Comparison of ENCODE assay signal across 10 mouse cellular contexts in the genomic region with DNA sequence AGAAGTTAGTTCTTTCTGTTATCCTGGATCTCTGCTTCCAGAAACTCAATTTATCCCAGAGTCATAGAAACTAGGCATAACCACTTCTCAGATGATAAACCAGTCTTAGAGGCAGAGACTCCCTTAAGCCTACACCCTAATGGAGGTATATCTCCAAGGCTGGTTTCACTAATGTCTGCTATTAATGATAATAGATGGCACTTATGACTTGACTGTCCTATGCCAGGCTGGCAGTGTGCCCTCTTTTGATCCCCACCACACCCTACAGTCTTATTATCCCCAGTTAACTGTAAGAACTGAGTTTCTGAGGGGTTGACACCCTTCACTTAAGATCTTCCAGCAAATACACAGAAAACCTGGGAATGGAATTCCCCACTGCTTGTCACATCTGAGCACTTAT.
"Had no signal": no experiment of that assay in that cellular context is flagged by ENCODE, and none has a peak within 500 bp of the region (broad histone marks: within the 10 kb centered on the region; RNA-seq: fewer than 3 reads in every experiment).

No protein-coding gene starts in this region.

- H3K9me3 ChIP-seq: limb, embryonic 13.5 days; liver, embryonic 12.5 days; midbrain, embryonic 10.5 days had no signal

- ATAC-seq: liver, embryonic 12.5 days had no signal

- H3K9ac ChIP-seq: limb, embryonic 13.5 days; liver, embryonic 12.5 days had no signal

- H3K36me3 ChIP-seq: limb, embryonic 13.5 days; liver, embryonic 12.5 days; midbrain, embryonic 10.5 days had no signal

- H3K4me3 ChIP-seq: layer of hippocampus, adult 2 months; limb, embryonic 13.5 days; liver, embryonic 12.5 days; midbrain, embryonic 10.5 days; myocyte had no signal

- H3K4me1 ChIP-seq: limb, embryonic 13.5 days; liver, embryonic 12.5 days had no signal

- DNase-seq: kidney, adult 18-20 months; lung, adult 18-20 months; right cerebral cortex, postnatal 14 days; thymus, adult 18-20 months; thymus, postnatal 14 days had no signal

- H3K4me2 ChIP-seq: limb, embryonic 13.5 days; liver, embryonic 12.5 days had no signal

- H3K27me3 ChIP-seq: limb, embryonic 13.5 days; liver, embryonic 12.5 days had no signal

- H3K27ac ChIP-seq: layer of hippocampus, adult 2 months; limb, embryonic 13.5 days; liver, embryonic 12.5 days had no signal
